Mouse (Mus musculus) stomach, postnatal 0 days (tissue): Measurements from ENCODE around the gene Kptn.

ENCODE experiments used
- CTCF ChIP-seq: IDR thresholded peaks from 2 replicates; pipeline ENCODE4 v1.5.1; 2016; ENCODE audit warnings: antibody characterized with exemption, low read depth, mild to moderate bottlenecking, moderate library complexity
- EP300 ChIP-seq: optimal IDR thresholded peaks from 2 replicates; pipeline ENCODE3; 2016; ENCODE audit warnings: antibody characterized with exemption

DNA sequence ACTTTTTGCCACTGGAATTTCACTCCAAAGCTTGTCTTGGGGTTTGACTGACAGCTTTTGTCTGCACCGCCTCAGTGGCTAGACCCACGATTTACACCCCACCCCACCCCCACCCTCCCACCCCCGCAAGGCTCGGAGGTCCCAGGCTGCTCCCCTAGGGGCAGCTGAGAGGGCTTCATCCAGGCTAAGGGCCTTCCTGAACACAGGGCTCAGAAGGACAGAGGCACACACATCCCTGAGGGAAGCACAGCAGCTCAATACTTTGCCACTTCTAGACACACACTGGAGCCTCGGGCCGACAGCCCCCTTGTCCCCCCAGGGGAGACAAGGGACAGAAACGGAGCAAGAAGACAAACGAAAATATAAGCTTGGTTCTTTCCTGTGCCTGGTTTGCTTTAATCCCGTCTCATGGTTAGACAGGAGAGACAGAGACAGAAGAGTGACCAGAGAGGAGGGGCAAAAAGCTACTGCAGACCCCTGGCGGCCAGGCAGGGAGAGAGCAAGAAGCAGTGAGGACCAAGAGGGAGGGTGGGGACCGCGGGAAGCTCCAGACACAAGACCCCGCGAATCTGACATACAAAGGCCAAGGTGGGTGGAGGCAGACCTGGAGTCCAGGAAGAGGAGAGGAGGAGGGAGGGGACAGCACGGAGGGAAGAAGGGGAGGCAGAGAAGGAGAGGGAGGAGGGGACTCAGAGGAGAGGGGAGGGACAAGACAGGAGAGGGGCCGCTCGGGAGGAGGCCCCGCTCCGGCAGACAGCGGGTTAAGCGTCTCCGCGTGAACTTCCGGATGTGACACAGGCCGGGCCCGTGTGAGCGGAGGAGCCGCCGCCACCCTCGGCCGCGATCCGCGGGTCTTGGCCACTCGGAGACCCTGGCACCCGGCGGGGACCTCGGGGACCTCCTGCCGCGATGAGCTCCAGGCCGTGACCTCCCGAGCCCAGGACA, 55.2 kb downstream of the Kptn start, which contains the start of gene Meis3:
- peak; percentile 70 for TF ChIP-seq CTCF
- TF ChIP-seq EP300: no peak
